Mouse (Mus musculus) liver, embryonic 13.5 days (tissue): ENCODE measurements around the gene Fam173a. TPM values are rescaled to one million over a fixed set of nuclear protein-coding genes. Genes with fewer than 3 reads are reported as not detected.

Experiments
- ATAC-seq: fragments of 200-750 bp; cut with Nextera tagmentation; 2 replicates; pipeline ENCODE4 v1.8.0; 2017; ENCODE audit warnings: low read depth, mild to moderate bottlenecking, moderate number of reproducible peaks, moderate library complexity
- DNase-seq: peaks from one replicate; pipeline ENCODE4 v3.0.0; 2022
- H3K27ac ChIP-seq: fragments of 300-500 bp; sonication (generic); 2 replicates; pipeline ENCODE4 v1.5.1; 2015; ENCODE audit warnings: moderate library complexity, mild to moderate bottlenecking, inconsistent platforms
- H3K27me3 ChIP-seq: fragments of 300-500 bp; sonication (generic); 2 replicates; pipeline ENCODE4 v1.6.1; 2015; ENCODE audit warnings: mild to moderate bottlenecking, inconsistent platforms
- H3K36me3 ChIP-seq: fragments of 300-500 bp; sonication (generic); 2 replicates; pipeline ENCODE4 v1.6.1; 2015; ENCODE audit warnings: mild to moderate bottlenecking, inconsistent platforms
- H3K4me1 ChIP-seq: fragments of 300-500 bp; sonication (generic); replicated peaks from 2 replicates; pipeline ENCODE4 v1.6.1; 2015; ENCODE audit warnings: inconsistent platforms
- H3K4me2 ChIP-seq: fragments of 300-500 bp; sonication (generic); 2 replicates; pipeline ENCODE4 v1.6.1; 2015; ENCODE audit warnings: inconsistent platforms, mild to moderate bottlenecking, moderate library complexity
- H3K4me3 ChIP-seq: fragments of 300-500 bp; sonication (generic); replicated peaks from 2 replicates; pipeline ENCODE4 v1.5.1; 2015; ENCODE audit warnings: mild to moderate bottlenecking, inconsistent platforms
- H3K9ac ChIP-seq: fragments of 300-500 bp; sonication (generic); 2 replicates; pipeline ENCODE4 v1.6.1; 2015; ENCODE audit warnings: mild to moderate bottlenecking, inconsistent platforms
- H3K9me3 ChIP-seq: fragments of 300-500 bp; sonication (generic); replicated peaks from 2 replicates; pipeline ENCODE4 v1.6.1; 2016; ENCODE audit warnings: inconsistent platforms
- WGBS: fragments of 180-500 bp; shearing (Covaris S2); methylation state at CpG from one replicate; pipeline ENCODE4 v1.1.7; 2015; ENCODE audit not compliant: insufficient replicate concordance; 5-methylcytosine and 5-hydroxymethylcytosine counted together
- polyA plus RNA-seq: library from polyadenylated mRNA; unstranded; fragments of >200 nt; fragmentation: Nextera tagmentation; extraction: Ambion mirVana; gene quantifications from 2 replicates; pipeline ENCODE4 v1.2.1, GENCODE M21; 2015

Fam173a gene
- polyA plus RNA-seq, 1 experiment from 2014 or later = 61.8 TPM

DNA sequence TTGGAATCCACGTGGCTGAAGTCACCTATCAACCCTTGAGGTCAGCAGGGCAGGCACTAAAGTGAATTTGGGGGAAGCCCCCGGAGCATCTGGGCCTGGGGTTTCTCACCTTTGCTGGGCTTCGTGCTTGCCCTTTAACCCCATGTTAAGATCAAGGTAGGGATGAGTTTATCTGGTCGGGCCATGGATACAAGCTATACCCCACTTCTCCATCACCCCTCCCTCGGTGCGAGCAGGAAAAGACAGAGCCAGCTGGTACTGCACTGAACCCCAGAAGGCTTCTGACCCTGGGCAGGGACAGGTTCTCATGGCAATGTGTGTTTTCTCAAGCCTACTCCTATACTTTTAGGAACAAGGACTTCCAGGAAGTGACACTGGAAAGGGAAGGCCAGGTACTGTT lies 11.4 kb downstream of the Fam173a start:
- Histone ChIP-seq H3K4me2 (no peak overlapping the region), H3K27me3 (no peaks in the 10 kb centered on the region), H3K36me3 (peaks cover 68% of the 10 kb centered on the region), H3K9ac (no peak overlapping the region), H3K4me3 (no peak overlapping the region), H3K9me3 (no peaks in the 10 kb centered on the region), H3K27ac (no peak overlapping the region), H3K4me1 (peaks cover 21% of the 10 kb centered on the region)
- WGBS = 77% methylated on average over 6 of the region's 6 CpGs
- DNase-seq (no peak), ATAC-seq (no peak)

DNA sequence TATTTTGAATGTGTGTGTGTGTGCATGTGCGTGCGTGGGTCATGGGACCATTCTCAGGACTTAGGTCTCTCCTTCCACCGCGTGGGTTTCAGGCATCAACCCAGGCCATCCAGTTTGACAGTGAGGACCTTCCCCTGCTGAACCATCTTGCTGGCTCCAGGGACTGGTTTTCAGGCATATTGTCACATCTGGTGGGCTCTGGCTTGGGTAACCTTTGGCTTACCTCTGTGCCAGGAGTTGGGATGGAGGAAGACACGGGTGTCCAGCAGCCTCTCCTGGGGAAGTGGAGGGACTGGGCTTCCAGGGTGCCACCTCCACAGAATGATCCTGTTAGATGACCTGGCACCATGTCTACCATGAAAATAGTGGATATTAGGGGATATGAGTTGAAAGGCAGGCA lies 14.8 kb downstream of the Fam173a start:
- Histone ChIP-seq H3K27ac (no peak overlapping the region), H3K9ac (no peak overlapping the region), H3K9me3 (no peaks in the 10 kb centered on the region), H3K36me3 (peaks cover 60% of the 10 kb centered on the region), H3K4me2 (no peak overlapping the region), H3K4me3 (no peak overlapping the region), H3K4me1 (peaks cover 18% of the 10 kb centered on the region), H3K27me3 (no peaks in the 10 kb centered on the region)
- 87% methylated on average over 5 of the region's 5 CpGs for WGBS
- DNase-seq = no peak
- no peak for ATAC-seq

DNA sequence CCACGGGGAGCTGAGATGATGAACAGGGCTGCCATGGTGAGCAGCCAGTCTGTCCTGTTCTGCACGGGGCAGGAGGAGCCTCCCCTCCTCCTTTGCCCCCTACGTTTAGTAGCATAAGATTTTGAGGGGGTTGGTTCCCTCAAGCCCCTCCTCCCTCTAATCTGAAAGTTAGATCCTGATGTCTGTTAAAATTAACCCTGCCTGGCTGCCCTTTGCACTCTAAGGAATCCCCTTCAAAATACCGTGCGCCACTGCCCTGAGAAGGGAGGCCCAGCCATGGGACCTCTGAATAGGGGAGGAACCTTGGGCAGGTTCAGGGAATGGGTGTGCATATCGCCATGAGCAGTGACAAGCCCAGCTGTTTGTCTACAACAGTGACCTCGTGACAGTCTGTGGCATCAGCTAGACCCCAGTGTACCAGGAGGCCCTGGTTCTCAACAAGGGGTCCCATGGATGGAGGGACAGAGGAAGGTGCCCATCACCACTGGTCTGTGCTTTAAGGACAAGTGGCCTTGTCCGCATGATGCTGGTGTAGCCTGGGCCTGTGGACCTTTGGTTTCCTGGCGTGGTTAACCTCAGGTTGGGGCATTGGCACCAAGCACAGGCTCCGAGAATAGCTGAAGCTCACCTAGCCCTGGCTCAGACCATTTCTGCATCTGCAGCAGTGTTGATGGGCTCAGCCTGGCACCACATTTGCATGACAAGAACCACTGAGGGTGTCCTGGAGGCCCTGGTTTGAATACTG lies 17.2 kb downstream of the Fam173a start:
- WGBS = 70% methylated on average over 10 of the region's 10 CpGs
- no peak for DNase-seq
- Histone ChIP-seq H3K4me1 (peaks cover 18% of the 10 kb centered on the region), H3K4me3 (0 out of 2 replicates have a peak overlapping the region, but pooled peaks have one; percentile 73), H3K27me3 (peaks cover 5% of the 10 kb centered on the region; the same call in 1 of the 2 replicates), H3K9ac (peak overlapping the region; percentile 26; the same call in 1 of the 2 replicates), H3K27ac (no peak overlapping the region), H3K36me3 (peaks cover 36% of the 10 kb centered on the region), H3K4me2 (peak overlapping the region; percentile 79; the same call in 1 of the 2 replicates), H3K9me3 (no peaks in the 10 kb centered on the region)
- no peak for ATAC-seq

DNA sequence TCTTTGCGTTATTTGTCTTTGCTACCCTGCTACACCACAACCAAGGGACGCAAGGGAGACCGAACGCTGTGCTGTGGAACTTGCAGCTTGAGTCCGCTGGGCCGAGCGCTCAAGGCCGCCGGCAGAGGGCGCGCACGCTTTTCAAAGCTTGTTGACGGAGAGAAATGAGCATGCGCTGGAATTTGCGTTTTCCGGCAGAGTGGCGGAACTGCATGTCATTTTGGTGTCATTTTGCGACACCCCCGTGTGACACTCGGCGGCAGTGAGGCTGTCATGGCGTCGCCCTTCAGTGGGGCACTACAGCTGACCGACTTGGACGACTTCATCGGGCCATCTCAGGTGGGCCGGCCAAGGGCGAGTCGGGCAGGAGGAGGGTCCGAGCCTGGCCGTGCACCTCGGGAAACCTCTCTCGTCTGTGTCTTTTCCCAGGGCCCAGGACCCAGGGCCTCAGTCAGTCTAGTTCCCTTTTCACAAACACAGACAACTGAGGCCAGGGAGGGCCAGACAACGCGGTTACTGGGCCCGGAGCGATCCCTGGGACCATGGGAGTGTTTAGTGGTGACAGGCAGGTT lies 19.1 kb downstream of the Fam173a start, which contains the start of gene Narfl:
Gene Narfl (plus strand): TSS at position 228 of the 572 bp plus-strand sequence.
- under 1% methylated on average over 37 of the region's 37 CpGs for WGBS
- H3K4me1 ChIP-seq = peaks cover 18% of the 10 kb centered on the region

DNA sequence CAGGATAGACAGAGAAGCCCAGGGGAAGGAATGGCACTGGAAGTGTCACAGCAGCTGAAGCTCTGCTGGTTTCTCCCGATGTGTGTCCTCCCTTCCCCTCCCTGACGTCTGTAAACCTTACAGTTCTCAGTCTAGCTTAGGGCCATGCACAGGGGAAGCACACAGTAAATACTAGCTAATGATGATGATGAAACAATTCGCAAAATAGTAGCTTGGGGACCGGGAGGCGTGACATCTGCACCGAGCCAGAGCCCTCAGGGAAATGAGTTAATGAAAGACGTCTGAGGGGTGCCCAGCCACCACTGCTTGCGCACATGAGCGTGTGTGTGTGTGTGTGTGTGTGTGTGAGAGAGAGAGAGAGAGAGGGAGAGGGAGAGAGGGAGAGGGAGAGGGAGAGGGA lies 23.4 kb downstream of the Fam173a start:
- ATAC-seq (no peak), DNase-seq (no peak)
- 51% methylated on average over 9 of the region's 9 CpGs for WGBS
- Histone ChIP-seq H3K9ac (no peak overlapping the region), H3K9me3 (no peaks in the 10 kb centered on the region), H3K36me3 (no peaks in the 10 kb centered on the region), H3K27ac (no peak overlapping the region), H3K4me2 (no peak overlapping the region), H3K27me3 (peaks cover 27% of the 10 kb centered on the region), H3K4me3 (no peak overlapping the region), H3K4me1 (peaks cover 3% of the 10 kb centered on the region)

More for the DNA sequence above, 19.1 kb downstream of the Fam173a start, which contains the start of gene Narfl:
- Histone ChIP-seq H3K36me3 (peaks cover 19% of the 10 kb centered on the region), H3K27ac (no peak within 1 kb of the TSS), H3K9ac (peak within 1 kb of the TSS; percentile 82), H3K4me2 (peak within 1 kb of the TSS; percentile 79), H3K27me3 (peaks cover 11% of the 10 kb centered on the region), H3K4me3 (peak within 1 kb of the TSS; percentile 73), H3K9me3 (no peaks in the 10 kb centered on the region)
- ATAC-seq = peak; percentile 82
- peak; percentile 94 for DNase-seq

DNA sequence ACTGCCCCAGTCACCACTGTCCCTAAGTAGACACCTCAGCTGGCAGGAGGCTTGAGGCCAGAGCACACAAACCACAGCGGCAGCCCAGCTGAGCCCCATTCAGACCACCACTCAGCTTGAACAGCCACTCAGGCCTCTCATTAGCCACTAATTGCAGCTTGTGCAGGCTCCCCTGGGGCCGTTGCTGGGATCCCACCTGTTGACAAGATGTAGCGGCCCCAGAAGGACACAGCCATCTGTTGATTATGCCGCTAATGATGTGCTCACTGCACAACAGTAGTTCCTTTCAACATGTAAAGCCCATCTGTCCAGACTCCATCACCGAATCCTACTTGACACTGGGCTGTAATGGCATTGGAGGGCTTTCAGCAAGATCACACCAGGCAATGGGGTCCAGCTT lies 26.8 kb downstream of the Fam173a start:
- WGBS = 61% methylated on average over 5 of the region's 5 CpGs
- H3K27ac ChIP-seq = no peak overlapping the region

DNA sequence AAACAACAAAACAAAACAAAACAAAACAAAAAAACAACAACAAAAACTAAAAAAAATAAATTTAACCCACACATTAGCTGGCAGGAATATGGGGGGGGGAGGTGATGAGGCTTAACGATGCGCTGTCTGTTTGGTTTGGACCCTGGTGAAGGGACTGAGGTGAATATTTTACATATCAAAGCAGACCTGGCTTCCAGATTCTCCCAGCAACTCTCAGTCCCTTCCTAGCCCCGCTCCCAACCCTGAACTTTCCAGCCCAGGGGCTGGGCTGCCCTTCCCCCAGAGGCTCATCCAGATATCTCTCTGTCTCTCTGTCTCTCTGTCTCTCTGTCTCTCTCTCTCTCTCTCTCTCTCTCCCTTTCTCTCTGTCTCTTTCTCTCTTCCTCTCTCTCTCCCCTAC lies 30.1 kb downstream of the Fam173a start:
- Histone ChIP-seq H3K4me1 (no peaks in the 10 kb centered on the region), H3K27me3 (peaks cover 8% of the 10 kb centered on the region; the same call in 1 of the 2 replicates), H3K9me3 (no peaks in the 10 kb centered on the region), H3K36me3 (no peaks in the 10 kb centered on the region), H3K4me3 (no peak overlapping the region), H3K4me2 (no peak overlapping the region), H3K27ac (no peak overlapping the region), H3K9ac (no peak overlapping the region)
- DNase-seq (no peak), ATAC-seq (no peak)
- 23% methylated on average over 3 of the region's 3 CpGs for WGBS

More for the DNA sequence above, 26.8 kb downstream of the Fam173a start:
- ATAC-seq = no peak
- Histone ChIP-seq H3K4me1 (no peaks in the 10 kb centered on the region), H3K4me2 (no peak overlapping the region), H3K27me3 (peaks cover 22% of the 10 kb centered on the region), H3K9ac (no peak overlapping the region), H3K4me3 (no peak overlapping the region), H3K36me3 (no peaks in the 10 kb centered on the region), H3K9me3 (no peaks in the 10 kb centered on the region)
- no peak for DNase-seq

DNA sequence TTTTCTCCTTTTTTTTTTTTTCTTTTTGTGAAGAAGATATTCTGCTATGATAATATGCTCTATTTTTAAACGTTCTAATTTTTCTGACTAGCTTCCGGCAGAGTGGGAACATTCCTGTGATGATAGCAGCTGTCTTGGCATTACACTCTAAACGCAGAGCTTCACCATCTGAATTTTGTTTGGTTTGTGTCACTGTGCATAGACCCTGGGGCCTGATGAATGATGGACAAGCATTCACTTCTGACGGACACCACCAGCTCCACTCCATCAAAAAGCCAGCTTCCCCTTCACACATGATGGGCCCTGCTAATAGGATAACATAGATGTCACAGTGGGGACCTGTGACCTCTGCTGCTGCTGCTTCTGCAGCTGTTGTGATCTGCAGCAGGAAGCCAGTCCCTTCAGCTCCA lies 31.1 kb downstream of the Fam173a start:
- H3K27ac ChIP-seq = no peak overlapping the region
- WGBS = 43% methylated on average over 4 of the region's 4 CpGs
- no peaks in the 10 kb centered on the region for H3K9me3 ChIP-seq
- no peaks in the 10 kb centered on the region for H3K36me3 ChIP-seq
- no peak overlapping the region for H3K9ac ChIP-seq
- H3K4me2 ChIP-seq = no peak overlapping the region
- ATAC-seq = no peak
- H3K4me3 ChIP-seq = no peak overlapping the region
- peaks cover 6% of the 10 kb centered on the region; the same call in 1 of the 2 replicates for H3K27me3 ChIP-seq
- DNase-seq = no peak
- no peaks in the 10 kb centered on the region for H3K4me1 ChIP-seq

DNA sequence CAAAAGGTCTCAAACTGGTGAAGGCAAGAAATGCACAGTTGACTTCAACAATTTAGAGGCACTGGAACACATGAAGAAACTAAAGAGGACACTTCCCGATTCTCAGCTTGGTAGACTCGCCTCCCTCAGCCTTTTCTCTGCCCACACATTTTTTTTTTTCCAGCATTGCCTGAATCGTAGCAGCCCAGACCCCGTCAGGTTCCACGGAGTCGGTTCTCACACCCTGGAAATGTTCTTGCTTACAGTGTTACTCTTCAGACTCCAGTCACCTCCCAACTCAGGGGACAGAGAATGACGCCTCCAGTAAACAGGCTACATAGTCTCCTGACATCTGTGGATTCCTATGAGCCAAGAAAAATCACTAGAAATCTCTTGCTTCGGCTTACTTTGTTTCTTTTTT lies 32.6 kb downstream of the Fam173a start:
- no peaks in the 10 kb centered on the region for H3K27me3 ChIP-seq
- no peaks in the 10 kb centered on the region for H3K9me3 ChIP-seq
- DNase-seq (no peak), ATAC-seq (no peak)
- H3K4me1 ChIP-seq = no peaks in the 10 kb centered on the region
- H3K27ac ChIP-seq = no peak overlapping the region
- H3K4me3 ChIP-seq = no peak overlapping the region
- no peaks in the 10 kb centered on the region for H3K36me3 ChIP-seq
- WGBS = 51% methylated on average over 8 of the region's 8 CpGs
- no peak overlapping the region for H3K9ac ChIP-seq
- H3K4me2 ChIP-seq = no peak overlapping the region

DNA sequence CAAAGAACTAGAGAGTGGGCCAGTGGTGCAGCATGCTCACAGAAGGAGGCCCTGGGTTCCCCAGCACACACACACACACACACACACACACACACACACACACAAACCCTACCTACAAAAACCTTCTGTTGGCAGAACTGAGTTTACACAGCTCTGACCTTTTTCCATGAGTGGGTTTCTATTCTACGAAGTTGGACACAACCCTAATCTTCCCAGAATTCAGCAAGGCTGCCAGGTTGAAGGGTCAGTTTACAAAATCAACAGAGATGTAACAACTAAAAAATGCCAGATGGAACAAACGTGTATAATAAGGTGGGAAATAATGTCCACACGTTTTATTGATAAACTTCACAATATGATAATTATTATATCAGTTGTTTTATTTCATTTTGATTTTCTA lies 35.0 kb downstream of the Fam173a start:
- H3K9ac ChIP-seq = no peak overlapping the region
- 52% methylated on average over 3 of the region's 3 CpGs for WGBS
- no peak overlapping the region for H3K27ac ChIP-seq
- H3K4me3 ChIP-seq = no peak overlapping the region
- H3K36me3 ChIP-seq = no peaks in the 10 kb centered on the region
- no peak for DNase-seq
- no peak overlapping the region for H3K4me2 ChIP-seq
- 0 out of 2 replicates have a peak, but pooled peaks cover 3% of the 10 kb centered on the region for H3K27me3 ChIP-seq
- no peaks in the 10 kb centered on the region for H3K9me3 ChIP-seq
- no peak for ATAC-seq
- no peaks in the 10 kb centered on the region for H3K4me1 ChIP-seq

DNA sequence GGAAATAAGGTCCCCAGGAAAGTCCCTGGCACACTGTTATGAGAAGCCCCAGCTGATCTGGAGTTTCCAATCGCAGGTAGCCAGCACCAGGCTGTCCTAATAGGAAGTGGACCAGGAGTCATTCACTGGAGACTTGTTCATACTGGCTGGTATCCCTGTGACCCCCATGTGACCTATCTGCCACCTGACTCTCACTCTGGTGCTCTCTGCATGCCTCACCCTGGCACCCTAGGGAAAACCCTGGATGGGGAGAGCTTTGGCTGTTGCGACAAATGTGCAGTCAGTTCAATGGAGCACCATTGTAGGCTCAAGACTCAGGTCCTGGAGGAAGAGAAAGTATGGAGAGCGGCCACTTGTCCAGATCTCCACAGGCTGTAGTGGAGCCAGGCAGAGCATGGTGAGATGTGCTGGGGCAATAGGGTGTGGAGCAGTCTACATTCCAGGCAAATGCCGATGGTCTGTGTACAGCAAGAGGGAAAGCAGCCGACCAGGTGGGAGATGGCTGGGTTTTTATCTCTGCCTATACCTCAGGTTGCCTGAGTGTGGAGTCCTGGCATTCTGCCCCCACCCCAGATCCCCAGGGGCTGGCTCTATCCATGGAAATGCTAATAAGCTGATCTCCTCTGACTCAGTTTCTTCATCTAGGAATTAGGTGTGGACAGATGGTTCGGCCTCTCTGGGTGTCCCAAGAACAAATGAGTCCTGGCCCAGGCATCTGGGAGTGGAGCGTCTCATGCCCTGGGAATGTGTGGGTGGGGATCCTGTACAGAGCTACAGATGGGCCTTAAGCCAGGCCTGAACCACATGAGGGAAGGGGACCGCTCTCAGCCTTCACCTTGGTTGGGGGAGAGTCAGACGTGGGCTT lies 36.1 kb downstream of the Fam173a start:
- Histone ChIP-seq H3K4me2 (no peak overlapping the region), H3K4me1 (no peaks in the 10 kb centered on the region), H3K27me3 (0 out of 2 replicates have a peak, but pooled peaks cover 3% of the 10 kb centered on the region), H3K9ac (no peak overlapping the region), H3K9me3 (no peaks in the 10 kb centered on the region), H3K4me3 (no peak overlapping the region), H3K27ac (no peak overlapping the region), H3K36me3 (no peaks in the 10 kb centered on the region)
- WGBS = 63% methylated on average over 9 of the region's 9 CpGs
- DNase-seq (no peak), ATAC-seq (no peak)
